Mouse (Mus musculus) skeletal muscle tissue, adult 2 months (tissue): Measurements from ENCODE around the gene Gm10408.
"Not testable (repeated sequence)": the region's sequence is repeated elsewhere in the genome, so short reads cannot be mapped to it uniquely, and the experiment has no call there.

Experiments
- DNase-seq: peaks from one replicate; pipeline ENCODE4 v3.0.0-alpha.2; 2012; ENCODE audit warnings: low read depth, low spot score

The Gm10408 gene

DNA sequence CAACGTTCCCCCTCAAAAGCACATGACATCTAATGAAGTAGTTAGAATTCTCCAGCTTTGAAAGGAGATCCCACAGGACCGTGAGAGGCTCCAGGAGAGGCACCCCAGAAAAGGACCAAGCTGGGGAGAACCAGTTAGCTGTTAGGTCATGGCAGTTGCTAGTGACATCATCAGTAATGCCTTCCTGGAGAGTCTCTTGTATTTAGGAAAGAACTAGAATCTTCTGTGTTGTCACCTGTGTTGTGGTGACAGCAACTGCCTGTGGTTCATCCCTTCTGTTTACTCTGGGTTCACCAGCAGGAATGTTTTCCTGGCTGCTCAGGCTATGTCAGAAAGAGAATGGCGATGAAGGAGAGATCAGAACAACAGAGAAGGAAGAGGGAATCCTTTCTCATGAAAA, at the start of gene Gm10408:
Gene Gm10408, plus strand, starts transcription at position 301 of the 400 bp plus-strand sequence.
- not testable (repeated sequence) for DNase-seq

DNA sequence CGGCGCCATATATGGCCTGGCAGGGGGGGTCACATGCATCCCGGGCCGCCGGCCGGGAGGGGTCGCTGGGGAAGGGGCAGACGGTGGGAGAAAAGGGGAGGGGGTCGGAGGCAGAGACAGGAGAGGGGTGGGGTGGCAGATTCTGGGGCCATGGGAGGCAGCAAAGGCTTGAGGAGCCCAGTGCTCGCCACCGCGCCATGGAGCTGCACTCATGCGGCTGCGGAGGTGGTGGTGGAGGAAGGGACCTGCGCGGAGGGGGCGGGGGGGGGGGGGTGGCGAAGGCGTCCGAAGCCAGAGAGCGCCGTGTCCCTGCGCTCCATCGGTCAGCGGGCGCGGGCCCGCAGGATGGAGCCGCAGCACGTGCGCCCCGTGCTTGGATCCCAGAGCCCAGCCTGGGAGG, 36.9 kb upstream of the Gm10408 start, which contains the start of gene Gm10409:
Gene Gm10409, plus strand, starts transcription at position 301 of the 400 bp plus-strand sequence.
- not testable (repeated sequence) for DNase-seq

DNA sequence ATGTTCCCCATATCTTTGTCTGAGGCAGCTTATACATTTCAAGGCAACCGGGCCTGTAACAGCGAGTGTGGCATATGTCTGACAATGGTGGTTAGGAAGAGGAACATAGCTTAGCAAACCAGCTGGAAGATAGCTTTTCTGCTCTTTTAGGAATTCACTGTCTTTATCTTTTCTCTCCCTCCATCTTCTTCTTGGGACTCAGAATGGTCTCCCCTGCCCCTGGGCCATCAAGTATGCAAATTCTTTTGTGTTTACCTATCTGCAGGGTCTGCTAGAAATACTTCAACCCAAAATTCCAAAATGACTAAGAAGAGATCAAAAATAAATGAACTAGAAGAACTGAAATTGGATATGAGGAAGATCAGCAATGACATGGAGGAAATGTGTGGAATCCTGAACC, 21.4 kb upstream of the Gm10408 start, which contains the start of gene Gm3005:
Gene Gm3005, plus strand, starts transcription at position 301 of the 400 bp plus-strand sequence.
- DNase-seq = not testable (repeated sequence)
